Mouse (Mus musculus) lung, adult 2 months (tissue): ENCODE measurements around the gene Hpcal4.

ENCODE experiments used
- CTCF ChIP-seq: fragments of 200-500 bp; IDR thresholded peaks from 2 replicates; pipeline ENCODE4 v1.5.1; 2011; ENCODE audit warnings: mild to moderate bottlenecking, low read length, control low read depth; ENCODE audit not compliant: insufficient read depth
- POLR2A ChIP-seq: fragments of 200-500 bp; IDR thresholded peaks from 2 replicates; pipeline ENCODE4 v1.6.1; 2011; ENCODE audit warnings: low read depth, mild to moderate bottlenecking, control low read depth, low read length, borderline replicate concordance; ENCODE audit errors: extremely low read depth

DNA sequence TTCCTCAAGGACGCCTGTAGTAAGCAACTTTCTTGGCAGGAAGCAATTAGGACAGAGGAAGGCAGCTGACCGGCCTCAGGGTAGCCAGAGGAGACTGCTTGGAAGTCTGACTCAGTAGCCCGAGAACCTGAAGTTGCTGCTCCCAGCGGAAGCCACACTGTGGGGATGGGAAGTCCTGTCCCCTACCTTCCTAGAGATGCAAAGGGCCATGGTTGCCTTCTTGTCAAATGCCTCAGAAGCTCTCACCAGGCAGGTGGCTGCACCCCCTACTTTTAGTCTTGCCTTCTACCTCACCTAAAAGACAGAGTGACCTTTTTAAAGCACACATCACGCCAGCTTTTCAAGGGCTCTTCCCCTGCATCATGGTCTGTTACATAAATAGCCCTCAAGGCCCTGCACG is 13.7 kb downstream of the Hpcal4 start:
- TF ChIP-seq CTCF (no peak), POLR2A (no peak)
